Comparison of ENCODE assay signal across 28 mouse cellular contexts in genomic region chr5:4088190-4088589, GRCm38 (mm10).
"Had no signal": no experiment of that assay in that cellular context is flagged by ENCODE, and none has a peak within 500 bp of the region (broad histone marks: within the 10 kb centered on the region; RNA-seq: fewer than 3 reads in every experiment).

No protein-coding gene starts in this region.

- ATAC-seq: forebrain, embryonic 13.5 days; forebrain, embryonic 14.5 days; forebrain, embryonic 15.5 days; forebrain, embryonic 16.5 days; forebrain, postnatal 0 days had no signal

- H3K9me3 ChIP-seq: embryonic facial prominence, embryonic 10.5 days; embryonic facial prominence, embryonic 12.5 days; embryonic facial prominence, embryonic 13.5 days; embryonic facial prominence, embryonic 15.5 days; forebrain, embryonic 10.5 days; forebrain, embryonic 12.5 days; forebrain, embryonic 13.5 days; forebrain, embryonic 15.5 days had no signal

- H3K4me2 ChIP-seq: embryonic facial prominence, embryonic 12.5 days; embryonic facial prominence, embryonic 13.5 days; embryonic facial prominence, embryonic 15.5 days; forebrain, embryonic 12.5 days; forebrain, embryonic 13.5 days; forebrain, embryonic 15.5 days had no signal

- H3K27me3 ChIP-seq: embryonic facial prominence, embryonic 12.5 days; embryonic facial prominence, embryonic 13.5 days; embryonic facial prominence, embryonic 15.5 days; forebrain, embryonic 12.5 days; forebrain, embryonic 13.5 days; forebrain, embryonic 15.5 days had no signal

- H3K27ac ChIP-seq: embryonic facial prominence, embryonic 10.5 days; embryonic facial prominence, embryonic 12.5 days; embryonic facial prominence, embryonic 13.5 days; embryonic facial prominence, embryonic 15.5 days; forebrain, embryonic 10.5 days; forebrain, embryonic 12.5 days; forebrain, embryonic 13.5 days; forebrain, embryonic 15.5 days; gastrocnemius, adult 2 months; heart, adult 2 months had no signal

- DNase-seq: cerebellum, adult 2 months; cerebellum, adult 8-10 months; cerebellum, adult 9-10 months; cerebellum, adult 9-11 months; cerebellum, postnatal 10 days; cerebellum, postnatal 14 days; cerebellum, postnatal 25 days; cerebellum, postnatal 36 days; embryo, embryonic 11 days; forebrain, postnatal 0 days; gastrocnemius, adult 2 months; gastrocnemius, postnatal 10 days; gastrocnemius, postnatal 14 days; gastrocnemius, postnatal 25 days; gastrocnemius, postnatal 36 days; heart, adult 18-20 months; heart, adult 2 months had no signal

- H3K4me3 ChIP-seq: embryonic facial prominence, embryonic 10.5 days; embryonic facial prominence, embryonic 12.5 days; embryonic facial prominence, embryonic 13.5 days; embryonic facial prominence, embryonic 15.5 days; erythroblast, embryonic 14.5 days; forebrain, embryonic 10.5 days; forebrain, embryonic 12.5 days; forebrain, embryonic 13.5 days; forebrain, embryonic 15.5 days; gastrocnemius, adult 2 months; heart, adult 2 months had no signal

- H3K9ac ChIP-seq: embryonic facial prominence, embryonic 12.5 days; embryonic facial prominence, embryonic 13.5 days; embryonic facial prominence, embryonic 15.5 days; forebrain, embryonic 12.5 days; forebrain, embryonic 13.5 days; forebrain, embryonic 15.5 days; forebrain, postnatal 0 days had no signal

- H3K4me1 ChIP-seq: embryonic facial prominence, embryonic 10.5 days; embryonic facial prominence, embryonic 12.5 days; embryonic facial prominence, embryonic 13.5 days; embryonic facial prominence, embryonic 15.5 days; forebrain, embryonic 13.5 days; forebrain, embryonic 15.5 days had no signal
